Mouse (Mus musculus) bone marrow macrophage, adult 2 months (primary cell): ENCODE measurements at regions not wholly inside any gene's neighbourhood (a gene's known extent, or its start where the extent isn't known, plus 50 kb on each side); places are given as distances from the start of the nearest gene placed in this dataset.

Experiments
- CTCF ChIP-seq: IDR thresholded peaks from 2 replicates; pipeline ENCODE4 v1.5.1; 2012; ENCODE audit warnings: low read depth, mild to moderate bottlenecking, low read length, moderate library complexity
- POLR2A ChIP-seq: IDR thresholded peaks from 2 replicates; pipeline ENCODE4 v1.6.1; 2012; ENCODE audit warnings: mild to moderate bottlenecking, low read depth, low read length, borderline replicate concordance

GRCm38 (mm10) chr8:8131961-8132376 is 529.1 kb downstream of the Efnb2 start:
- TF ChIP-seq CTCF (no peak), POLR2A (no peak)
